Mouse (Mus musculus): ENCODE results near the gene Olfr1181. TPM values are rescaled to one million over a fixed set of nuclear protein-coding genes. Genes with fewer than 3 reads are reported as not detected.
"Not testable (repeated sequence)": the region's sequence is repeated elsewhere in the genome, so short reads cannot be mapped to it uniquely, and the experiment has no call there.

Gene Olfr1181
- not detected in 2 replicates for polyA plus RNA-seq (2012; ENCODE audit: insufficient read depth, insufficient read length, missing spikeins)

DNA sequence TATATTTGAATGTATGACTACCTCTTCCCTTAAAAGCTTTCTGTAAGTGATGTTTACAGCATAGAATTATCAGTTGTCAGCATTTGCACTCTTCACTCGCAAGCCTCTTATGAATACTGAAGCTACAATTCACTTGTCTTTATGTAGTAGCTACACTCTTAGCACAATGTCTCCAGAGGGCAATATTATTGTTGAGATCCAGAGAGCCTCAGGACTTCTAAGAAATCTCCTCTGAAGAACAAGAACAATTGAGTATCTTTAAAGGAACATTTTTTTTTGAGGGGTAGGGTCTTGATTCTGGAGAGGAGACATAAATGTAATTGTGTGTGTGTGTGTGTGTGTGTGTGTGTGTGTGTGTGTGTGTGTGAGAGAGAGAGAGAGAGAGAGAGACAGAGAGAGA is at the start of gene Olfr1181:
Gene Olfr1181 (minus strand): TSS at position 101 of the 400 bp plus-strand sequence.
- no peak within 1 kb of the TSS for H3K4me3 ChIP-seq (ENCODE audit: insufficient read depth, low read depth, low read length)

DNA sequence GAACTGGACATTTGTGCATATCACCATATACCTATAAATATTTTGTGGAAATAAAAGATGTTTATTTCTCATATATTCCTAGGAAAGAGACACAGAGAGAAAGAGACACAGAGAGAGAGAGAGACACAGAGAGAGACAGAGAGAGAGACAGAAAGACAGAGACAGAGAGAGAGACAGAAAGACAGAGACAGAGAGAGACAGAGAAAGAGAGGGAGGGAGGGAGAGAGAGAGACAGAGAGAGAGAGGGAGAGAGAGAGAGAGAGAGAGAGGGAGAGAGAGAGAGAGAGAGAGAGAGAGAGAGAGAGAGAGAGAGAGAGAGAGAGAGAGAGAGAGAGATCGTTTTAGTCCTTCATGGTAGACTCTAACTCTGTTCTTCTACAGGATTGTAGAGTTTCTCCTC is 28.6 kb upstream of the Olfr1181 start, which contains the start of gene Olfr1183:
Gene Olfr1183 (plus strand): TSS at position 301 of the 400 bp plus-strand sequence.
- not testable (repeated sequence) for H3K4me3 ChIP-seq (ENCODE audit: insufficient read depth, low read depth, low read length); H3K4me1 ChIP-seq (ENCODE audit: control insufficient read depth, insufficient read depth, insufficient read length, low read length); H3K27ac ChIP-seq (replicated peaks; ENCODE audit: low read depth, low read length)

More for the DNA sequence above, at the start of gene Olfr1181:
- Histone ChIP-seq H3K27ac (replicated peaks; ENCODE audit: low read depth, low read length) (no peak within 1 kb of the TSS), H3K4me1 (ENCODE audit: control insufficient read depth, insufficient read depth, insufficient read length, low read length) (no peaks in the 10 kb centered on the region)

DNA sequence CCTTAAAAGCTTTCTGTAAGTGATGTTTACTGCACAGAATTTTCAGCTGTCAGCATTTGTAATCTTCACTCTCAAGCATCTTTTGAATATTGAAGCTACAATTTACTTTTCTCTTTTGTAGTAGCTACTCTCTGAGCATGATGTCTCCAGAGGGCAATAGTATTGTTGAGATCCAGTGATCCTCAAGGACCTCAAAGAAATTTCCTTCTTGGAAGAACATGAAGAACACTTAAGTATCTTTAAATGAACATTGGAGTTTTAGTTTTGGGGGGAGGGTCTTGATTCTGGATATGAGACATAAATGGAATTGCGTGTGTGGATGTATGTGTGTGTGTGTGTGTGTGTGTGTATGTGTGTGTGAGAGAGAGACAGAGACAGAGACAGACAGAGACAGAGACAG is 23.1 kb upstream of the Olfr1181 start, which contains the start of gene Gm13757:
Gene Gm13757 (minus strand): TSS at position 101 of the 400 bp plus-strand sequence.
- Histone ChIP-seq H3K27ac (replicated peaks; ENCODE audit: low read depth, low read length) (no peak within 1 kb of the TSS), H3K4me1 (ENCODE audit: control insufficient read depth, insufficient read depth, insufficient read length, low read length) (no peaks in the 10 kb centered on the region), H3K4me3 (ENCODE audit: insufficient read depth, low read depth, low read length) (no peak within 1 kb of the TSS)

DNA sequence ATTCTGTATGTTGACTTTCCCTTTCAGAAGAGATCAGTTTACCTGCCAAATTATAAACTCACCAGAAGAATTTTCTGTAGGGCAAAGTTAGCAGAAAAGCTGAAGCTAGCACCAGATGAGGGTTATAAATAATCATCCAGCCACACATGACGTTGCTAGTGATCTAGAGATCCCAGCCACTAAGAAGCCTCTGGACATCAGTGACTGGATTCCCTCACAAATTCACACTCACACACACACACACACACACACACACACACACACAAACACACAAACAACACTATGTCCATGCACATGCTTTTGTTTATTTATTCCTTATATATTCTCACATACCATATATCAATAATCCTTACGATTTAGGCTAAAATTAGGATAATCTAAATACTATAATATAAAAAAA is 6.9 kb downstream of the Olfr1181 start, which contains the start of gene Olfr1180:
Gene Olfr1180 (minus strand): TSS at position 101 of the 400 bp plus-strand sequence.
- Histone ChIP-seq H3K27ac (replicated peaks; ENCODE audit: low read depth, low read length) (no peak within 1 kb of the TSS), H3K4me3 (ENCODE audit: insufficient read depth, low read depth, low read length) (no peak within 1 kb of the TSS), H3K4me1 (ENCODE audit: control insufficient read depth, insufficient read depth, insufficient read length, low read length) (no peaks in the 10 kb centered on the region)

- no peak within 1 kb of the TSS for H3K4me3 ChIP-seq (ENCODE audit: insufficient read depth, low read depth, low read length)
- H3K27ac ChIP-seq (replicated peaks; ENCODE audit: low read depth, low read length): no peak within 1 kb of the TSS
- H3K4me1 ChIP-seq (ENCODE audit: control insufficient read depth, insufficient read depth, insufficient read length, low read length): no peaks in the 10 kb centered on the region
Observed at GRCm38 (mm10) chr2:88406353-88406752, 19.6 kb downstream of the Olfr1181 start, which contains the start of gene Olfr1179. Gene Olfr1179 (minus strand): TSS chr2:88406453.

- Histone ChIP-seq H3K27ac (replicated peaks; ENCODE audit: low read depth, low read length) (no peak within 1 kb of the TSS), H3K4me3 (ENCODE audit: insufficient read depth, low read depth, low read length) (no peak within 1 kb of the TSS), H3K4me1 (ENCODE audit: control insufficient read depth, insufficient read depth, insufficient read length, low read length) (no peaks in the 10 kb centered on the region)
Observed at GRCm38 (mm10) chr2:88386762-88387161, 39.2 kb downstream of the Olfr1181 start, which contains the start of gene Olfr1178. Gene Olfr1178 (plus strand): TSS chr2:88387062.

Other genes with a start within 250 kb of the Olfr1181 start
- not detected in 2 replicates for gene Olfr1168, start 244.3 kb downstream of the Olfr1181 start, polyA plus RNA-seq (2012; ENCODE audit: insufficient read depth, insufficient read length, missing spikeins)
- not detected in 2 replicates for gene Olfr1170, start 197.8 kb downstream of the Olfr1181 start, polyA plus RNA-seq (2012; ENCODE audit: insufficient read depth, insufficient read length, missing spikeins)
- not detected in 2 replicates for gene Olfr1173, start 146.3 kb downstream of the Olfr1181 start, polyA plus RNA-seq (2012; ENCODE audit: insufficient read depth, insufficient read length, missing spikeins)
- gene Olfr1174-ps, start 111.0 kb downstream of the Olfr1181 start, polyA plus RNA-seq (2012; ENCODE audit: insufficient read depth, insufficient read length, missing spikeins): not detected in 2 replicates
- not detected in 2 replicates for gene Olfr1175-ps, start 99.0 kb downstream of the Olfr1181 start, polyA plus RNA-seq (2012; ENCODE audit: insufficient read depth, insufficient read length, missing spikeins)
- gene Olfr1176, start 89.5 kb downstream of the Olfr1181 start, polyA plus RNA-seq (2012; ENCODE audit: insufficient read depth, insufficient read length, missing spikeins): not detected in 2 replicates
- gene Olfr1177-ps, start 79.7 kb downstream of the Olfr1181 start, polyA plus RNA-seq (2012; ENCODE audit: insufficient read depth, insufficient read length, missing spikeins): not detected in 2 replicates
- gene Olfr1178, start 39.1 kb downstream of the Olfr1181 start, polyA plus RNA-seq (2012; ENCODE audit: insufficient read depth, insufficient read length, missing spikeins): not detected in 2 replicates
- gene Olfr1179, start 19.7 kb downstream of the Olfr1181 start, polyA plus RNA-seq (2012; ENCODE audit: insufficient read depth, insufficient read length, missing spikeins): not detected in 2 replicates
- gene Olfr1180, start 7.0 kb downstream of the Olfr1181 start, polyA plus RNA-seq (2012; ENCODE audit: insufficient read depth, insufficient read length, missing spikeins): not detected in 2 replicates
- gene Gm13757, start 23.0 kb upstream of the Olfr1181 start, polyA plus RNA-seq (2012; ENCODE audit: insufficient read depth, insufficient read length, missing spikeins): not detected in 2 replicates
- not detected in 2 replicates for gene Olfr1183, start 28.7 kb upstream of the Olfr1181 start, polyA plus RNA-seq (2012; ENCODE audit: insufficient read depth, insufficient read length, missing spikeins)
- not detected in 2 replicates for gene Olfr1184, start 57.4 kb upstream of the Olfr1181 start, polyA plus RNA-seq (2012; ENCODE audit: insufficient read depth, insufficient read length, missing spikeins)
- not detected in 2 replicates for gene Olfr1185-ps1, start 67.1 kb upstream of the Olfr1181 start, polyA plus RNA-seq (2012; ENCODE audit: insufficient read depth, insufficient read length, missing spikeins)
- not detected in 2 replicates for gene Olfr1186, start 92.4 kb upstream of the Olfr1181 start, polyA plus RNA-seq (2012; ENCODE audit: insufficient read depth, insufficient read length, missing spikeins)
- not detected in 2 replicates for gene Olfr1188, start 130.8 kb upstream of the Olfr1181 start, polyA plus RNA-seq (2012; ENCODE audit: insufficient read depth, insufficient read length, missing spikeins)
- gene Olfr1189, start 160.3 kb upstream of the Olfr1181 start, polyA plus RNA-seq (2012; ENCODE audit: insufficient read depth, insufficient read length, missing spikeins): not detected in 2 replicates
- not detected in 2 replicates for gene Olfr1191-ps1, start 214.4 kb upstream of the Olfr1181 start, polyA plus RNA-seq (2012; ENCODE audit: insufficient read depth, insufficient read length, missing spikeins)
- not detected in 2 replicates for gene Olfr1192-ps1, start 222.3 kb upstream of the Olfr1181 start, polyA plus RNA-seq (2012; ENCODE audit: insufficient read depth, insufficient read length, missing spikeins)
- not detected in 2 replicates for gene Olfr1193, start 249.5 kb upstream of the Olfr1181 start, polyA plus RNA-seq (2012; ENCODE audit: insufficient read depth, insufficient read length, missing spikeins)

Measured in brown adipose tissue, adult 24 weeks (tissue).